Mouse (Mus musculus) liver, adult 2 months (tissue): ENCODE measurements around the gene Olfr1419. TPM values are rescaled to one million over a fixed set of nuclear protein-coding genes. Genes with fewer than 3 reads are reported as not detected.
"Not testable (repeated sequence)": the region's sequence is repeated elsewhere in the genome, so short reads cannot be mapped to it uniquely, and the experiment has no call there.

Experiments used
- DNase-seq: peaks from one replicate; pipeline ENCODE4 v3.0.0-alpha.2; 2011; ENCODE audit warnings: low read depth, low spot score; ENCODE audit errors: extremely low read depth
- H3K27ac ChIP-seq: fragments of 200-500 bp; replicated peaks from 2 replicates; pipeline ENCODE4 v1.5.1; 2012; ENCODE audit warnings: low read depth, mild to moderate bottlenecking, control low read depth, inconsistent platforms, low read length; ENCODE audit not compliant: insufficient read depth
- H3K27me3 ChIP-seq: fragments of 200-500 bp; 2 replicates; pipeline ENCODE4 v1.6.1; 2012; ENCODE audit warnings: mild to moderate bottlenecking, moderate library complexity, low read length, inconsistent platforms; ENCODE audit not compliant: control insufficient read depth, insufficient read depth
- H3K36me3 ChIP-seq: fragments of 200-500 bp; 2 replicates; pipeline ENCODE4 v1.6.1; 2012; ENCODE audit warnings: low read length, inconsistent platforms; ENCODE audit not compliant: control insufficient read depth, insufficient read depth
- H3K4me1 ChIP-seq: fragments of 200-500 bp; 2 replicates; pipeline ENCODE4 v1.6.1; 2011; ENCODE audit warnings: low read length; ENCODE audit not compliant: control insufficient read depth, insufficient read depth
- H3K4me3 ChIP-seq: fragments of 200-500 bp; 2 replicates; pipeline ENCODE4 v1.5.1; 2011; ENCODE audit warnings: low read depth, mild to moderate bottlenecking, control low read depth, low read length, moderate library complexity; ENCODE audit not compliant: insufficient read depth
- H3K79me2 ChIP-seq: fragments of 200-500 bp; 2 replicates; pipeline ENCODE4 v1.6.1; 2012; ENCODE audit warnings: inconsistent platforms, mild to moderate bottlenecking, low read length, moderate library complexity; ENCODE audit not compliant: control insufficient read depth, insufficient read depth
- H3K9ac ChIP-seq: fragments of 200-500 bp; 2 replicates; pipeline ENCODE4 v1.6.1; 2012; ENCODE audit warnings: low read depth, mild to moderate bottlenecking, control low read depth, inconsistent platforms, low read length
- CTCF ChIP-seq: fragments of 200-500 bp; IDR thresholded peaks from 2 replicates; pipeline ENCODE4 v1.5.1; 2011; ENCODE audit warnings: low read depth, low read length, control low read depth
- POLR2A ChIP-seq: fragments of 200-500 bp; IDR thresholded peaks from 2 replicates; pipeline ENCODE4 v1.6.1; 2011; ENCODE audit warnings: low read length, control low read depth; ENCODE audit not compliant: insufficient read depth; ENCODE audit errors: extremely low read depth
- WGBS: fragments of 180-500 bp; shearing (Covaris S2); methylation state at CpG from one replicate; pipeline ENCODE4 v1.1.7; 2018; 5-methylcytosine and 5-hydroxymethylcytosine counted together
- polyA plus RNA-seq: library from polyadenylated mRNA; depleted of rRNA; stranded (reverse); fragments of >200 nt; gene quantifications from 2 replicates; pipeline ENCODE4 v1.2.3, GENCODE M21; 2012; rRNA removed
- total RNA-seq: library from RNA; depleted of rRNA; stranded (reverse); fragments of >200 nt; gene quantifications from 2 replicates; pipeline ENCODE4 v1.2.3, GENCODE M21; 2014; rRNA removed

Olfr1419 gene
- total RNA-seq (not detected in 2 replicates), polyA plus RNA-seq (not detected in 2 replicates)

- TF ChIP-seq CTCF (no peak), POLR2A (no peak)
Observed at GRCm38 (mm10) chr19:11875006-11875405, at the start of gene Olfr1419. Gene Olfr1419, minus strand, starts transcription at chr19:11875106.

GRCm38 (mm10) chr19:11922515-11922914 is 47.6 kb upstream of the Olfr1419 start:
- DNase-seq, H3K9ac ChIP-seq, H3K4me3 ChIP-seq, H3K27me3 ChIP-seq, H3K79me2 ChIP-seq, H3K4me1 ChIP-seq, H3K27ac ChIP-seq: not testable (repeated sequence)
- WGBS: 98% methylated on average over 2 of the region's 2 CpGs
- H3K36me3 ChIP-seq: peaks cover 57% of the 10 kb centered on the region

More at GRCm38 (mm10) chr19:11875006-11875405, at the start of gene Olfr1419:
- Histone ChIP-seq H3K36me3 (no peaks in the 10 kb centered on the region), H3K4me1 (no peaks in the 10 kb centered on the region), H3K9ac (no peak within 1 kb of the TSS), H3K79me2 (no peaks in the 10 kb centered on the region), H3K4me3 (no peak within 1 kb of the TSS), H3K27ac (no peak within 1 kb of the TSS), H3K27me3 (no peaks in the 10 kb centered on the region)
- WGBS: 37% methylated on average over 1 of the region's 1 CpGs
- no peak for DNase-seq

GRCm38 (mm10) chr19:11922068-11922467 is 47.2 kb upstream of the Olfr1419 start:
- Histone ChIP-seq H3K4me3 (no peak overlapping the region), H3K4me1 (no peaks in the 10 kb centered on the region), H3K27me3 (no peaks in the 10 kb centered on the region), H3K79me2 (peaks cover 3% of the 10 kb centered on the region; the same call in 1 of the 2 replicates), H3K27ac (no peak overlapping the region), H3K9ac (no peak overlapping the region), H3K36me3 (peaks cover 57% of the 10 kb centered on the region)
- 96% methylated on average over 1 of the region's 1 CpGs for WGBS
- DNase-seq: no peak
- TF ChIP-seq CTCF: no peak
- TF ChIP-seq POLR2A: no peak

- Histone ChIP-seq H3K79me2 (peaks cover 10% of the 10 kb centered on the region; the same call in 1 of the 2 replicates), H3K36me3 (peaks cover 19% of the 10 kb centered on the region), H3K4me3 (no peak overlapping the region), H3K4me1 (peaks cover 3% of the 10 kb centered on the region), H3K27ac (no peak overlapping the region), H3K9ac (no peak overlapping the region), H3K27me3 (no peaks in the 10 kb centered on the region)
- WGBS: 5% methylated on average over 2 of the region's 2 CpGs
- TF ChIP-seq CTCF: no peak
- no peak for TF ChIP-seq POLR2A
- peak; percentile 82 for DNase-seq
Observed at GRCm38 (mm10) chr19:11915804-11916203, 40.9 kb upstream of the Olfr1419 start.

- DNase-seq: peak; percentile 45
- Histone ChIP-seq H3K79me2 (peaks cover 10% of the 10 kb centered on the region; the same call in 1 of the 2 replicates), H3K36me3 (peaks cover 9% of the 10 kb centered on the region), H3K4me1 (peaks cover 3% of the 10 kb centered on the region), H3K27me3 (no peaks in the 10 kb centered on the region), H3K9ac (peak overlapping the region; percentile 94), H3K4me3 (peak overlapping the region; percentile 97), H3K27ac (peak overlapping the region; percentile 88)
- TF ChIP-seq CTCF: no peak
- TF ChIP-seq POLR2A: no peak
- WGBS: under 1% methylated on average over 47 of the region's 54 CpGs
Observed at GRCm38 (mm10) chr19:11912533-11913121, 37.7 kb upstream of the Olfr1419 start.

- Histone ChIP-seq H3K9ac (peak within 1 kb of the TSS; percentile 94), H3K36me3 (peaks cover 6% of the 10 kb centered on the region; the same call in 1 of the 2 replicates), H3K4me3 (peak within 1 kb of the TSS; percentile 97), H3K79me2 (peaks cover 7% of the 10 kb centered on the region; the same call in 1 of the 2 replicates), H3K27ac (peak within 1 kb of the TSS; percentile 88), H3K4me1 (peaks cover 3% of the 10 kb centered on the region), H3K27me3 (no peaks in the 10 kb centered on the region)
- peak; percentile 16; the same call in 1 of the 2 replicates for TF ChIP-seq POLR2A
- TF ChIP-seq CTCF: no peak
- DNase-seq: peak; percentile 90
- under 1% methylated on average over 53 of the region's 53 CpGs for WGBS
Observed at GRCm38 (mm10) chr19:11912037-11912532, 37.2 kb upstream of the Olfr1419 start, which contains the start of gene Patl1. Gene Patl1, plus strand, starts transcription at chr19:11912399.
